Mouse (Mus musculus) embryonic facial prominence, embryonic 11.5 days (tissue): ENCODE data around the gene Mgat4a. TPM values are rescaled to one million over a fixed set of nuclear protein-coding genes. Genes with fewer than 3 reads are reported as not detected.
A peak's percentile ranks its signal among the peaks of the same experiment; 100 is the strongest.

ENCODE experiments used
- ATAC-seq: fragments of 200-750 bp; cut with Nextera tagmentation; replicated peaks from 2 replicates; pipeline ENCODE4 v1.8.0; 2017; ENCODE audit warnings: low read depth; ENCODE audit not compliant: insufficient number of reproducible peaks, low FRiP score, low TSS enrichment
- DNase-seq: peaks from one replicate; pipeline ENCODE4 v3.0.0-alpha.2; 2015; ENCODE audit warnings: low spot score
- H3K27ac ChIP-seq: fragments of 300-500 bp; sonication (generic); replicated peaks from 2 replicates; pipeline ENCODE4 v1.5.1; 2014; ENCODE audit warnings: mild to moderate bottlenecking, low read depth, low read length, control low read depth
- H3K27me3 ChIP-seq: fragments of 300-500 bp; sonication (generic); 2 replicates; pipeline ENCODE4 v1.6.1; 2014; ENCODE audit warnings: mild to moderate bottlenecking, low read length, moderate library complexity, mixed read lengths; ENCODE audit not compliant: control insufficient read depth, insufficient read depth
- H3K36me3 ChIP-seq: fragments of 300-500 bp; sonication (generic); replicated peaks from 2 replicates; pipeline ENCODE4 v1.6.1; 2014; ENCODE audit warnings: low read depth, mild to moderate bottlenecking, low read length, moderate library complexity, mixed read lengths; ENCODE audit not compliant: control insufficient read depth, insufficient read depth
- H3K4me1 ChIP-seq: fragments of 300-500 bp; sonication (generic); 2 replicates; pipeline ENCODE4 v1.6.1; 2014; ENCODE audit warnings: low read length, mixed read lengths; ENCODE audit not compliant: control insufficient read depth, insufficient read depth
- H3K4me2 ChIP-seq: fragments of 300-500 bp; sonication (generic); 2 replicates; pipeline ENCODE4 v1.6.1; 2014; ENCODE audit warnings: low read depth, mild to moderate bottlenecking, control low read depth, low read length, moderate library complexity
- H3K4me3 ChIP-seq: fragments of 300-500 bp; sonication (generic); 2 replicates; pipeline ENCODE4 v1.5.1; 2014; ENCODE audit warnings: low read depth, low read length, control low read depth
- H3K9ac ChIP-seq: fragments of 300-500 bp; sonication (generic); replicated peaks from 2 replicates; pipeline ENCODE4 v1.6.1; 2014; ENCODE audit warnings: mild to moderate bottlenecking, control low read depth, low read length
- H3K9me3 ChIP-seq: fragments of 300-500 bp; sonication (generic); replicated peaks from 2 replicates; pipeline ENCODE4 v1.6.1; 2016; ENCODE audit warnings: mild to moderate bottlenecking, low read length, inconsistent platforms, mixed read lengths; ENCODE audit not compliant: control insufficient read depth
- WGBS: fragments of 180-500 bp; shearing (Covaris S2); extraction: QIAGEN DNeasy Blood & Tissue Kit; methylation state at CpG from one replicate; pipeline ENCODE4 v1.1.7; 2014; 5-methylcytosine and 5-hydroxymethylcytosine counted together
- polyA plus RNA-seq: library from polyadenylated mRNA; unstranded; fragments of >200 nt; fragmentation: Nextera tagmentation; extraction: Ambion mirVana; gene quantifications from 2 replicates; pipeline ENCODE4 v1.2.1, GENCODE M21; 2014

The Mgat4a gene
- polyA plus RNA-seq, 1 experiment from 2014 or later, result 4.3 TPM

GRCm38 (mm10) chr1:37544251-37544650 is 3.4 kb upstream of the Mgat4a start:
- DNase-seq (no peak), ATAC-seq (no peak)
- Histone ChIP-seq H3K27me3 (0 out of 2 replicates have a peak, but pooled peaks cover 2% of the 10 kb centered on the region), H3K4me1 (no peaks in the 10 kb centered on the region), H3K4me2 (no peak overlapping the region), H3K27ac (no peak overlapping the region), H3K9me3 (no peaks in the 10 kb centered on the region), H3K36me3 (no peaks in the 10 kb centered on the region), H3K4me3 (no peak overlapping the region), H3K9ac (no peak overlapping the region)
- WGBS, result 44% methylated on average over 9 of the region's 9 CpGs

GRCm38 (mm10) chr1:37543057-37543456 is 2.2 kb upstream of the Mgat4a start:
- no peak overlapping the region for H3K4me2 ChIP-seq
- no peaks in the 10 kb centered on the region for H3K4me1 ChIP-seq
- DNase-seq (no peak), ATAC-seq (no peak)
- WGBS, result 51% methylated on average over 1 of the region's 1 CpGs
- no peaks in the 10 kb centered on the region for H3K36me3 ChIP-seq
- no peak overlapping the region for H3K4me3 ChIP-seq
- no peaks in the 10 kb centered on the region for H3K9me3 ChIP-seq
- no peak overlapping the region for H3K9ac ChIP-seq
- H3K27me3 ChIP-seq, result 0 out of 2 replicates have a peak, but pooled peaks cover 2% of the 10 kb centered on the region
- H3K27ac ChIP-seq, result no peak overlapping the region

- H3K27me3 ChIP-seq, result 0 out of 2 replicates have a peak, but pooled peaks cover 2% of the 10 kb centered on the region
- H3K9ac ChIP-seq, result peak overlapping the region; percentile 70
- no peaks in the 10 kb centered on the region for H3K36me3 ChIP-seq
- H3K9me3 ChIP-seq, result no peaks in the 10 kb centered on the region
- peak; percentile 15 for DNase-seq
- peak overlapping the region; percentile 96 for H3K4me2 ChIP-seq
- whole genome bisulfite sequencing, result 4% methylated on average over 42 of the region's 47 CpGs
- H3K27ac ChIP-seq, result no peak overlapping the region
- peak; percentile 51 for ATAC-seq
- H3K4me1 ChIP-seq, result no peaks in the 10 kb centered on the region
- peak overlapping the region; percentile 72 for H3K4me3 ChIP-seq
Observed at GRCm38 (mm10) chr1:37539968-37540809, 627 bp downstream of the Mgat4a start.

GRCm38 (mm10) chr1:37534532-37535108 is 6.2 kb downstream of the Mgat4a start:
- DNase-seq, result no peak
- H3K9me3 ChIP-seq, result no peaks in the 10 kb centered on the region
- ATAC-seq, result no peak
- H3K4me3 ChIP-seq, result no peak overlapping the region
- H3K27ac ChIP-seq, result no peak overlapping the region
- no peaks in the 10 kb centered on the region for H3K36me3 ChIP-seq
- no peaks in the 10 kb centered on the region for H3K27me3 ChIP-seq
- 36% methylated on average over 5 of the region's 5 CpGs for WGBS
- no peak overlapping the region for H3K4me2 ChIP-seq
- no peaks in the 10 kb centered on the region for H3K4me1 ChIP-seq
- H3K9ac ChIP-seq, result no peak overlapping the region

- WGBS, result 89% methylated on average over 7 of the region's 7 CpGs
Observed at GRCm38 (mm10) chr1:37533181-37533580, 7.6 kb downstream of the Mgat4a start.

GRCm38 (mm10) chr1:37532533-37532840 is 8.3 kb downstream of the Mgat4a start:
- Histone ChIP-seq H3K36me3 (no peaks in the 10 kb centered on the region), H3K9me3 (no peaks in the 10 kb centered on the region), H3K27ac (no peak overlapping the region), H3K4me2 (no peak overlapping the region), H3K27me3 (no peaks in the 10 kb centered on the region), H3K4me3 (no peak overlapping the region), H3K9ac (no peak overlapping the region), H3K4me1 (no peaks in the 10 kb centered on the region)
- DNase-seq (no peak), ATAC-seq (no peak)
- WGBS, result 88% methylated on average over 6 of the region's 6 CpGs

More at GRCm38 (mm10) chr1:37533181-37533580, 7.6 kb downstream of the Mgat4a start:
- Histone ChIP-seq H3K9me3 (no peaks in the 10 kb centered on the region), H3K27me3 (no peaks in the 10 kb centered on the region), H3K36me3 (no peaks in the 10 kb centered on the region), H3K27ac (no peak overlapping the region), H3K4me2 (no peak overlapping the region), H3K4me3 (no peak overlapping the region), H3K9ac (no peak overlapping the region), H3K4me1 (no peaks in the 10 kb centered on the region)
- ATAC-seq, result no peak
- DNase-seq, result no peak

GRCm38 (mm10) chr1:37531654-37532532 is 8.9 kb downstream of the Mgat4a start:
- Histone ChIP-seq H3K4me3 (no peak overlapping the region), H3K4me1 (no peaks in the 10 kb centered on the region), H3K9me3 (no peaks in the 10 kb centered on the region), H3K9ac (no peak overlapping the region), H3K27ac (no peak overlapping the region), H3K36me3 (no peaks in the 10 kb centered on the region), H3K27me3 (no peaks in the 10 kb centered on the region), H3K4me2 (no peak overlapping the region)
- ATAC-seq (no peak), DNase-seq (no peak)
- WGBS, result 94% methylated on average over 12 of the region's 12 CpGs
